Mouse (Mus musculus) thymus, adult 2 months (tissue): ENCODE measurements around the gene Mrpl45.

Source experiments
- CTCF ChIP-seq: fragments of 200-500 bp; IDR thresholded peaks from 2 replicates; pipeline ENCODE4 v1.5.1; 2012; ENCODE audit warnings: mild to moderate bottlenecking, control low read depth, low read length, moderate library complexity, borderline replicate concordance; ENCODE audit not compliant: control insufficient read depth, poor library complexity, insufficient read depth; ENCODE audit errors: extremely low read depth
- POLR2A ChIP-seq: fragments of 200-500 bp; IDR thresholded peaks from 2 replicates; pipeline ENCODE4 v1.6.1; 2012; ENCODE audit warnings: mild to moderate bottlenecking, low read length, control low read depth, moderate library complexity; ENCODE audit not compliant: control insufficient read depth, poor library complexity, insufficient read depth; ENCODE audit errors: extremely low read depth

- TF ChIP-seq CTCF (no peak), POLR2A (no peak)
Observed at GRCm38 (mm10) chr11:97310895-97311631, 4.5 kb upstream of the Mrpl45 start.
